Mouse (Mus musculus): Measurements from ENCODE around the gene Cwc27.

GRCm38 (mm10) chr13:104630808-104631207 is 186.1 kb downstream of the Cwc27 start:
- no peak for TF ChIP-seq CTCF (IDR thresholded peaks at IDR 0.05; ENCODE audit: borderline replicate concordance, control insufficient read depth, extremely low read depth, insufficient read depth, low read length, poor library complexity)
- no peak for TF ChIP-seq POLR2A (IDR thresholded peaks at IDR 0.05; ENCODE audit: control insufficient read depth, extremely low read depth, insufficient read depth, low read length, poor library complexity)
